Mouse (Mus musculus) stomach, embryonic 14.5 days (tissue): ENCODE data around the gene Anapc2. TPM values are rescaled to one million over a fixed set of nuclear protein-coding genes. Genes with fewer than 3 reads are reported as not detected.

ENCODE experiments used
- ATAC-seq: fragments of 200-750 bp; cut with Nextera tagmentation; 2 replicates; pipeline ENCODE4 v1.8.0; 2017; ENCODE audit warnings: low read depth, moderate TSS enrichment; ENCODE audit not compliant: insufficient number of reproducible peaks, insufficient read depth, low FRiP score
- H3K27ac ChIP-seq: fragments of 300-500 bp; sonication (generic); 2 replicates; pipeline ENCODE4 v1.5.1; 2014; ENCODE audit warnings: mild to moderate bottlenecking, low read length, moderate library complexity, mixed read lengths
- H3K27me3 ChIP-seq: fragments of 300-500 bp; sonication (generic); 2 replicates; pipeline ENCODE4 v1.6.1; 2014; ENCODE audit warnings: low read length, control low read depth, mixed read lengths; ENCODE audit not compliant: control insufficient read depth, insufficient read depth
- H3K36me3 ChIP-seq: fragments of 300-500 bp; sonication (generic); 2 replicates; pipeline ENCODE4 v1.6.1; 2014; ENCODE audit warnings: mild to moderate bottlenecking, control low read depth, low read length, moderate library complexity, mixed read lengths; ENCODE audit not compliant: control insufficient read depth, insufficient read depth
- H3K4me1 ChIP-seq: fragments of 300-500 bp; sonication (generic); 2 replicates; pipeline ENCODE4 v1.6.1; 2014; ENCODE audit warnings: low read length, control low read depth, mixed read lengths; ENCODE audit not compliant: control insufficient read depth, insufficient read depth
- H3K4me2 ChIP-seq: fragments of 300-500 bp; sonication (generic); replicated peaks from 2 replicates; pipeline ENCODE4 v1.6.1; 2014; ENCODE audit warnings: low read depth, low read length, control low read depth
- H3K4me3 ChIP-seq: fragments of 300-500 bp; sonication (generic); 2 replicates; pipeline ENCODE4 v1.5.1; 2014; ENCODE audit warnings: low read depth, low read length, control low read depth
- H3K9ac ChIP-seq: fragments of 300-500 bp; sonication (generic); replicated peaks from 2 replicates; pipeline ENCODE4 v1.6.1; 2014; ENCODE audit warnings: low read depth, mild to moderate bottlenecking, control low read depth, low read length, moderate library complexity, mixed read lengths
- H3K9me3 ChIP-seq: fragments of 300-500 bp; sonication (generic); 2 replicates; pipeline ENCODE4 v1.6.1; 2016; ENCODE audit warnings: low read depth, low read length, control low read depth; ENCODE audit not compliant: control insufficient read depth
- WGBS: fragments of 180-500 bp; shearing (Covaris S2); extraction: QIAGEN DNeasy Blood & Tissue Kit; methylation state at CpG from one replicate; pipeline ENCODE4 v1.1.7; 2014; 5-methylcytosine and 5-hydroxymethylcytosine counted together
- polyA plus RNA-seq: library from polyadenylated mRNA; unstranded; fragments of >200 nt; fragmentation: Nextera tagmentation; extraction: Ambion mirVana; gene quantifications from 2 replicates; pipeline ENCODE4 v1.2.1, GENCODE M21; 2014

The Anapc2 gene
- polyA plus RNA-seq, 1 experiment from 2014 or later = 116 TPM

DNA sequence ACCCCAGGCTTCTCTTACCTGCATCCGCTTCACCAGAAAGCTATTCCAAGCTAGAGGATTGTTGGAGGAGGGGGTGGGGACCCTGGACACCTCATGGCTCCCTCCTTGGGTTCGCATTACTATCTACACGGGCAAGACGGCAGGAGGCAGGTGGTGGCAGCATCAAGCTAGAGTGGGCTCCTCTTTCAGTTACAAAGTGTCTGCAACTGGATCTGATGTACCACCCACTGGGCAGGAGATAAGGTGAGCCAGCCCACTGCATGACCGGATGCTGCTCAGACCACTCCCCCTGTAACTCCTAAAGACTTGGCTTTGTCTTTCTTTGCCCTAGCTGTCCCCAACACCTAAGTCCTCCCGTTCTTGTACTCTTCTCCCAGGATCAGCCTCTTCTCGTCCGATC lies 35.7 kb upstream of the Anapc2 start, which contains the start of gene Rnf224:
Rnf224 (minus strand) TSS at position 174 of the 400 bp plus-strand sequence.
- Histone ChIP-seq H3K4me1 (peaks cover 16% of the 10 kb centered on the region; the same call in 1 of the 2 replicates), H3K9ac (no peak within 1 kb of the TSS; the same call in 1 of the 2 replicates), H3K4me2 (no peak within 1 kb of the TSS), H3K27me3 (0 out of 2 replicates have a peak, but pooled peaks cover 3% of the 10 kb centered on the region), H3K9me3 (no peaks in the 10 kb centered on the region), H3K4me3 (no peak within 1 kb of the TSS), H3K27ac (no peak within 1 kb of the TSS), H3K36me3 (no peaks in the 10 kb centered on the region)
- WGBS = 34% methylated on average over 8 of the region's 8 CpGs
- no peak for ATAC-seq

DNA sequence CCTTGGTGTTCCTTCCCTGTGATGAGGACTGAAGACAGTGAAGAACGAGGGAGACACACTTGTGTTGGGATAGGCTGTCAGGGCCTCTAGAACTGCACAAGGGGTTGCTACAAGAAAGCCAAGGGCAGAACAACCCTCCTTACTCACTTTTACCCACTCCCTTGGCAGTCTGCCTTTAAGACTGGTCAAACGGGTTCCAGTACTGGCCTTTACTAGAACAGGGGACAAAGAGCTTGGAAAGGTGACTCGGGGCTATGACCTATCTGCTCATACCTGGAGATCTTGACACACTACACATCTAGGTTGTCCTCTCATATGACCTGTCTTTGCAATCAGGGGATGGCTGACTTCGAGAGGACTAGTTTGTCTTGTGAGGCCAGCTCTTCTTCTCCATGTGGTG lies 34.8 kb upstream of the Anapc2 start:
- Histone ChIP-seq H3K9ac (no peak overlapping the region), H3K27ac (no peak overlapping the region), H3K36me3 (no peaks in the 10 kb centered on the region), H3K4me3 (no peak overlapping the region), H3K4me2 (no peak overlapping the region), H3K27me3 (0 out of 2 replicates have a peak, but pooled peaks cover 8% of the 10 kb centered on the region), H3K4me1 (peaks cover 18% of the 10 kb centered on the region; the same call in 1 of the 2 replicates), H3K9me3 (no peaks in the 10 kb centered on the region)
- WGBS = 60% methylated on average over 4 of the region's 4 CpGs
- no peak for ATAC-seq

DNA sequence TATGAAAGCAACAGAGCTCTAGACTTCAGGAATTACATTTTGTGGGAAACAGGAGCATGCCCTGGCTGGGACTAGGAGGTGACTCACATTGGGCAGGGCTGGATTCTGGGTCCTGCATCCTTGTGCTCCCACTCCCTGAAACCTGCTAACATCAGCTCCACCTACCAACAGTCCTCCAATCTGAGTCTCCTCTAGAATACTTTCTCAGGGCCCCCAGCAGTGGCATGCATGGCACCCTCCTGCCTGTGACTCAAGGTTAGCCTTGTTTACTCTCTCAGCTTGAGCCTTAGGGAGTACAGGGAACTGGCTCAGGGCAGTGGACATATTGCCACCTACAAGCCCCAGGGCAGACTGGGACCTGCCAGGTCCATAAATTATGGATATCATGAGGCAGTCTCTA lies 34.2 kb upstream of the Anapc2 start:
- no peaks in the 10 kb centered on the region for H3K36me3 ChIP-seq
- H3K4me1 ChIP-seq = peaks cover 18% of the 10 kb centered on the region; the same call in 1 of the 2 replicates
- H3K4me3 ChIP-seq = no peak overlapping the region
- no peak overlapping the region for H3K27ac ChIP-seq
- no peak overlapping the region for H3K4me2 ChIP-seq
- H3K9me3 ChIP-seq = no peaks in the 10 kb centered on the region
- 0 out of 2 replicates have a peak, but pooled peaks cover 11% of the 10 kb centered on the region for H3K27me3 ChIP-seq
- no peak overlapping the region for H3K9ac ChIP-seq
- ATAC-seq = no peak

DNA sequence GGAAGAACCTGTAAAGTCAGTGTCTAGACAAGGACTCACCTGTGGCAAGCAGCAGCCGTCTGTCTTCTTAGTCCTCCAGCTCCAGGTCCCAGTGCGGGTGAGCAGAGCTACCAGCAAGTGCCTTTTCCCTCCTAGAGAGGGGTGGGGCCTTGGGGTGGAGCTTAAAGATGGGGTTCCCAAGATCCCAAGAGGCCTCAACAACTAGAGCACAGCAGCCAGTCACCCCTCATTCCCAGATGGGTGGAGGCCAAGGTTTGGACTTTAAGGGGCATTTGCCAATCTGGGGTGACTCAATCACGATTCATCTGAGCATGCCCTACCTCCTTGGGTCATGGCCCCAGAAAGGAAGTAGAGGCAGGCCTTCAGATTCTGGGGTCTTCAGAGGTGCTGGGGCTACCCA lies 32.5 kb upstream of the Anapc2 start:
- Histone ChIP-seq H3K9ac (no peak overlapping the region), H3K27me3 (0 out of 2 replicates have a peak, but pooled peaks cover 11% of the 10 kb centered on the region), H3K9me3 (no peaks in the 10 kb centered on the region), H3K36me3 (no peaks in the 10 kb centered on the region), H3K27ac (no peak overlapping the region), H3K4me2 (no peak overlapping the region), H3K4me3 (no peak overlapping the region), H3K4me1 (peaks cover 18% of the 10 kb centered on the region; the same call in 1 of the 2 replicates)
- 96% methylated on average over 3 of the region's 3 CpGs for WGBS
- ATAC-seq = no peak

DNA sequence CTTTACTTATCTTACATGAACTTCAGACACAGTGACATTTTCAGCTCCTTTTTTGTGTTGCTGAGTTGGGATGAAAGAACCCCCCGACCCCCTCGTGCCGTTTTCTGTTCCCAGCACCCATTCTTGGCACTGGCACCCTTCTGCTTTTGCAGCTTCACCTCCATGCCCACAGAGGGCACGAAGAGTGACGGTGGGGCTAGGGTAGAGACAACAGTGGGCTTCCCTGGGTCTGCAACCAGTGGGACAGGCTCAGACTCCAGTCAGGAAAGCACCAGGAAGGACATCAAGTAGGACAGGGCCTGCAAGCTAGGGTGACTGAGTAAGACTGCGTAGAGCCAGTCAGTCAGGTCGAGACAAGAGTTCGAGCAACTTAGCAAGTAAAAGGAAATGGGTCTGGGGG lies 32.0 kb upstream of the Anapc2 start:
- H3K36me3 ChIP-seq = no peaks in the 10 kb centered on the region
- ATAC-seq = peak; percentile 5; the same call in 1 of the 2 replicates
- H3K27me3 ChIP-seq = 0 out of 2 replicates have a peak, but pooled peaks cover 11% of the 10 kb centered on the region
- H3K4me1 ChIP-seq = peaks cover 18% of the 10 kb centered on the region; the same call in 1 of the 2 replicates
- H3K4me3 ChIP-seq = peak overlapping the region; percentile 29
- no peak overlapping the region for H3K9ac ChIP-seq
- peak overlapping the region; percentile 58; the same call in 1 of the 2 replicates for H3K27ac ChIP-seq
- WGBS = 49% methylated on average over 8 of the region's 8 CpGs
- peak overlapping the region; percentile 97 for H3K4me2 ChIP-seq
- no peaks in the 10 kb centered on the region for H3K9me3 ChIP-seq

DNA sequence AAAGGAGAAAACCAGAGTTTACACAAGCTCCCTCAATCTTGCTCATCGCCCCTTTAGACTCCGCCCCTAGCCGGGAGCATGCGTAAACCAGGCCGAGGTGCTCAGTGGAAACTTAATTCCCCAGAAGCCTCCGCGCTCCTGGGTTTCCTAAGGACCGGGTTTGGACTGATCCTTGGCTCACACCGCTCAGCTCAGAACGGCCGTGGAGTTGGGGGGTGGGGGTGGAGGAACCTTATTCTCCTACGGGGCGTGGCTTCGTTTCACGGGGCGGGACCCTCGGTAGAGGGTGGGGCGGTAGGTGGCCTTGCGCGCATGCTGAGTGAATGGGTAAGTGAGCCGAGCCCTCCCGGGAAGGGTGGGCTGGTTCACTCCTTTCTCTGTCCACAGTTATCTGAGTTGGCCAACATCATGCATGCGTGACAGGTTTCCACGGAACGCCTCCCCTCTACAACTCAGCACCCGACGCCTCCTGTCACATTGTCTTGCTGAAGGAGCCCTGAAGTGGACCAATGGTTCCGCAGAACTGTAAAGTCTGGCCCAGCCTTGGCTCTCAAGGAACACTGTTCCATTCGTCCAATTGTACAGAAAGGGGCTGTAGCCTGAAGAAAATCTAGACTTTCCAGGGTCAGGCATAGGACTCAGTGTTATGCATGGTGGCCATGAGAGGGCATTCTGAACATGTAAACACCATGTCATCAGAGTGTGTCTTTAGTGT lies 31.4 kb upstream of the Anapc2 start:
- Histone ChIP-seq H3K4me2 (peak overlapping the region; percentile 97), H3K4me1 (peaks cover 18% of the 10 kb centered on the region; the same call in 1 of the 2 replicates), H3K9me3 (no peaks in the 10 kb centered on the region), H3K27ac (peak overlapping the region; percentile 58; the same call in 1 of the 2 replicates), H3K9ac (no peak overlapping the region), H3K27me3 (0 out of 2 replicates have a peak, but pooled peaks cover 11% of the 10 kb centered on the region), H3K36me3 (no peaks in the 10 kb centered on the region), H3K4me3 (peak overlapping the region; percentile 29)
- ATAC-seq = peak; percentile 88
- WGBS = 2% methylated on average over 29 of the region's 29 CpGs

DNA sequence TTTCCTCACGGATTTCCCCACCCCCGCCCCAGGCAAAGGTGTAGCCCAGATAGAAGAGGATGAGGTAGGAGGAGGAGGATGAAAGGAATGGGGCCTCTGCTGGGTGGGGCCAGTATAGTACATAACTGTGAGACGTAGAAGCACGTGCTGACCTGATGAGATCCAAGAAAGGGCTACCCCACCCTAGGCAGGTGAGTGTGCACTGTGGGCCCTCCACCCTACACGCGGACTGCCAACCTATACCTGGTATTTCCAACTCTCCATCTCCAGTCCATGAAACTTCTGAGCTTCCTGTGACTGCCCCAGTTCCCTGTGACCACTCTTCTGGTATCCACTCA lies 30.9 kb upstream of the Anapc2 start:
- WGBS = 21% methylated on average over 6 of the region's 6 CpGs
- Histone ChIP-seq H3K4me2 (peak overlapping the region; percentile 97), H3K36me3 (no peaks in the 10 kb centered on the region; the same call in 1 of the 2 replicates), H3K27ac (no peak overlapping the region), H3K4me1 (peaks cover 18% of the 10 kb centered on the region; the same call in 1 of the 2 replicates), H3K9me3 (no peaks in the 10 kb centered on the region), H3K27me3 (0 out of 2 replicates have a peak, but pooled peaks cover 11% of the 10 kb centered on the region), H3K9ac (no peak overlapping the region), H3K4me3 (peak overlapping the region; percentile 41)
- no peak for ATAC-seq

DNA sequence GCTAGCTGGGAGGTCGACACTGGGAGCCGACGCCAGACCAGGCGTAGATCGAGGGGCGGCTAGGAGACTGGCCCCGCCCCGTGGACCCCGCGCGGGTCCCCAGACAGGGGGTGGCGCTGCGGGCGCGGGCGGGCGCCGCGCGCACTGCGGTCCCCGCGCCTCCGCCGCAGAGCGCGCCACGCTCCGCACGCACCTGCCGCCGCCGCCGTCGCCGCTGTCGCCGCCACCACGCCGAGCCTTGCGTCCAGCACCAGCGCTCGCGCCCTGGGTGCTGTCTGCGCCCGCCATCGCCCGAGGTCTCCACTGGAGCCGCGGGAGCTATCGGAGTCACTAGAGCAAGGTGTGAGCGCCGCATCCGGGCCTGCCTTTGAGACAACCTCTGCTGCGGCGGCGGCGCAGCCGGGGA lies 30.2 kb upstream of the Anapc2 start, which contains the start of the genes Rnf208 and Cysrt1:
Rnf208 (plus strand) TSS at position 155 of the 406 bp plus-strand sequence.
Cysrt1 (minus strand) TSS at position 352 of the 406 bp plus-strand sequence.
- peak within 1 kb of the TSS; percentile 97 for H3K4me2 ChIP-seq
- H3K9me3 ChIP-seq = no peaks in the 10 kb centered on the region
- peak within 1 kb of the TSS; percentile 41 for H3K4me3 ChIP-seq
- H3K27ac ChIP-seq = no peak within 1 kb of the TSS
- no peaks in the 10 kb centered on the region; the same call in 1 of the 2 replicates for H3K36me3 ChIP-seq
- ATAC-seq = no peak
- 0% methylated on average over 26 of the region's 59 CpGs for WGBS
- 0 out of 2 replicates have a peak, but pooled peaks cover 11% of the 10 kb centered on the region for H3K27me3 ChIP-seq
- H3K9ac ChIP-seq = peak within 1 kb of the TSS; percentile 50
- H3K4me1 ChIP-seq = peaks cover 14% of the 10 kb centered on the region; the same call in 1 of the 2 replicates
